Mouse (Mus musculus): ENCODE measurements around the gene Ppp2r5c.

DNA sequence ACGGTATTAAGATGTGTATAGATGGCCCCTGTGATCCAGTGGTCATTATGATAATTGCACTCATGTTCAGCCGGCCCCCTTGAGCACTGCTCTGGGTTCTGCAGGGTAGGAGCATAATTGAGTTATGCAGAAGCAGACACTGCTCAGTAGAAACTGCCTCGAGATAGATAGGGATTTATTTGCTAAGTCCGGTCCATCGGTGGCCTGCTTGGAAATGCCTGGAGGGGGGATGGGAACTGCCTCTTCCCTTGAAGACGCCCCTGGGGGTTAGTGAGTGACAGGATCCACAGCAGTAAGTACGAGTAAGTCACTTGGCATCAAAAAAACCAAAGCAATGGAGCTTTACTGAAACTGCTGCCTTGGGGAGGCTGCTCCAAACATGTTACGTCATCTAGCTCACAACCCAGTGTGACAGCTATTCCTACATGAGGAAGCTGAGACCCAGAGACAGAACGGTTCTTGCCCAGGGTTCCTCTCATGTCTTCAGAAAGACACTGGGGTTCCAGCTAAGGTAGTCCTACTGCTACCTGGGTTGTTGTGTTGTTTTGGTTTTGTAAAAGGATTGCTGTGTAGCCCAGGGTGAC is 60.9 kb downstream of the Ppp2r5c start:
- TF ChIP-seq GATA1 (IDR thresholded peaks at IDR 0.05; ENCODE audit: borderline replicate concordance, low read length), result no peak
- no peak for TF ChIP-seq FLI1 (IDR thresholded peaks at IDR 0.05; ENCODE audit: low read length)
